Mouse (Mus musculus) liver, embryonic 11.5 days (tissue): ENCODE data around the gene Tpm1. TPM values are rescaled to one million over a fixed set of nuclear protein-coding genes. Genes with fewer than 3 reads are reported as not detected.

ENCODE experiments used
- ATAC-seq: fragments of 200-750 bp; cut with Nextera tagmentation; replicated peaks from 2 replicates; pipeline ENCODE4 v1.8.0; 2017; ENCODE audit warnings: moderate number of reproducible peaks, mild to moderate bottlenecking, moderate TSS enrichment, moderate library complexity; ENCODE audit not compliant: low FRiP score
- DNase-seq: peaks from one replicate; pipeline ENCODE4 v3.0.0-alpha.2; 2017; ENCODE audit warnings: low spot score
- H3K27ac ChIP-seq: fragments of 300-500 bp; sonication (generic); 2 replicates; pipeline ENCODE4 v1.5.1; 2014; ENCODE audit warnings: mild to moderate bottlenecking, low read depth, low read length, control low read depth
- H3K27me3 ChIP-seq: fragments of 300-500 bp; sonication (generic); replicated peaks from 2 replicates; pipeline ENCODE4 v1.6.1; 2014; ENCODE audit warnings: low read length, mixed read lengths; ENCODE audit not compliant: control insufficient read depth, insufficient read depth
- H3K36me3 ChIP-seq: fragments of 300-500 bp; sonication (generic); 2 replicates; pipeline ENCODE4 v1.6.1; 2014; ENCODE audit warnings: mild to moderate bottlenecking, low read length, moderate library complexity, mixed read lengths; ENCODE audit not compliant: control insufficient read depth, insufficient read depth
- H3K4me1 ChIP-seq: fragments of 300-500 bp; sonication (generic); replicated peaks from 2 replicates; pipeline ENCODE4 v1.6.1; 2014; ENCODE audit warnings: low read length, mixed read lengths; ENCODE audit not compliant: control insufficient read depth, insufficient read depth
- H3K4me2 ChIP-seq: fragments of 300-500 bp; sonication (generic); 2 replicates; pipeline ENCODE4 v1.6.1; 2014; ENCODE audit warnings: mild to moderate bottlenecking, control low read depth, moderate library complexity
- H3K4me3 ChIP-seq: fragments of 300-500 bp; sonication (generic); 2 replicates; pipeline ENCODE4 v1.5.1; 2014; ENCODE audit warnings: low read depth, low read length, control low read depth
- H3K9ac ChIP-seq: fragments of 300-500 bp; sonication (generic); 2 replicates; pipeline ENCODE4 v1.6.1; 2014; ENCODE audit warnings: low read depth, low read length, control low read depth
- H3K9me3 ChIP-seq: fragments of 300-500 bp; sonication (generic); 2 replicates; pipeline ENCODE4 v1.6.1; 2016; ENCODE audit warnings: low read length, inconsistent platforms, mixed read lengths; ENCODE audit not compliant: control insufficient read depth
- WGBS: fragments of 180-500 bp; shearing (Covaris S2); extraction: QIAGEN DNeasy Blood & Tissue Kit; methylation state at CpG from one replicate; pipeline ENCODE4 v1.1.7; 2014; 5-methylcytosine and 5-hydroxymethylcytosine counted together
- polyA plus RNA-seq: library from polyadenylated mRNA; unstranded; fragments of >200 nt; fragmentation: Nextera tagmentation; extraction: Ambion mirVana; gene quantifications from 2 replicates; pipeline ENCODE4 v1.2.1, GENCODE M21; 2014

Gene Tpm1
- polyA plus RNA-seq, 1 experiment from 2014 or later = 420 TPM

GRCm38 (mm10) chr9:67049836-67050235 is 630 bp upstream of the Tpm1 start:
- Histone ChIP-seq H3K27ac (peak overlapping the region; percentile 57), H3K4me2 (peak overlapping the region; percentile 80), H3K9me3 (no peaks in the 10 kb centered on the region), H3K4me1 (peaks cover 24% of the 10 kb centered on the region), H3K9ac (peak overlapping the region; percentile 46; the same call in 1 of the 2 replicates), H3K4me3 (peak overlapping the region; percentile 64), H3K36me3 (no peaks in the 10 kb centered on the region), H3K27me3 (peaks cover 46% of the 10 kb centered on the region)
- 27% methylated on average over 7 of the region's 7 CpGs for WGBS
- DNase-seq (no peak), ATAC-seq (no peak)

GRCm38 (mm10) chr9:67048483-67049085 is 622 bp downstream of the Tpm1 start:
- Histone ChIP-seq H3K27ac (peak overlapping the region; percentile 40), H3K36me3 (no peaks in the 10 kb centered on the region), H3K4me1 (peaks cover 32% of the 10 kb centered on the region), H3K4me2 (peak overlapping the region; percentile 80), H3K9me3 (no peaks in the 10 kb centered on the region), H3K9ac (peak overlapping the region; percentile 74), H3K4me3 (peak overlapping the region; percentile 64), H3K27me3 (peaks cover 46% of the 10 kb centered on the region)
- under 1% methylated on average over 26 of the region's 26 CpGs for WGBS
- no peak for ATAC-seq
- DNase-seq = peak; percentile 40

GRCm38 (mm10) chr9:67047606-67048482 is 1.4 kb downstream of the Tpm1 start:
- Histone ChIP-seq H3K4me1 (peaks cover 32% of the 10 kb centered on the region), H3K27ac (no peak overlapping the region), H3K27me3 (peaks cover 46% of the 10 kb centered on the region), H3K36me3 (no peaks in the 10 kb centered on the region), H3K4me3 (peak overlapping the region; percentile 64), H3K9ac (peak overlapping the region; percentile 74), H3K4me2 (peak overlapping the region; percentile 80), H3K9me3 (no peaks in the 10 kb centered on the region)
- WGBS = under 1% methylated on average over 49 of the region's 50 CpGs
- DNase-seq (peak; percentile 51), ATAC-seq (no peak)

- Histone ChIP-seq H3K4me3 (peak overlapping the region; percentile 64), H3K9me3 (no peaks in the 10 kb centered on the region), H3K27ac (no peak overlapping the region), H3K27me3 (peaks cover 46% of the 10 kb centered on the region), H3K36me3 (no peaks in the 10 kb centered on the region), H3K4me2 (peak overlapping the region; percentile 80), H3K9ac (peak overlapping the region; percentile 74), H3K4me1 (peaks cover 33% of the 10 kb centered on the region)
- 5% methylated on average over 15 of the region's 15 CpGs for WGBS
- DNase-seq = peak; percentile 42
- ATAC-seq = no peak
Observed at GRCm38 (mm10) chr9:67046881-67047605, 2.2 kb downstream of the Tpm1 start.

- Histone ChIP-seq H3K4me3 (peak overlapping the region; percentile 64; the same call in 1 of the 2 replicates), H3K9me3 (no peaks in the 10 kb centered on the region), H3K4me2 (peak overlapping the region; percentile 80), H3K9ac (no peak overlapping the region), H3K27ac (no peak overlapping the region), H3K36me3 (no peaks in the 10 kb centered on the region), H3K27me3 (peaks cover 44% of the 10 kb centered on the region), H3K4me1 (peaks cover 41% of the 10 kb centered on the region)
- ATAC-seq (no peak), DNase-seq (no peak)
- WGBS = 17% methylated on average over 5 of the region's 5 CpGs
Observed at GRCm38 (mm10) chr9:67045966-67046602, 3.1 kb downstream of the Tpm1 start.

- DNase-seq = no peak
- H3K4me3 ChIP-seq = no peak overlapping the region
- ATAC-seq = no peak
- no peak overlapping the region for H3K27ac ChIP-seq
- H3K36me3 ChIP-seq = no peaks in the 10 kb centered on the region
- WGBS = 19% methylated on average over 4 of the region's 4 CpGs
- no peaks in the 10 kb centered on the region for H3K9me3 ChIP-seq
- peaks cover 39% of the 10 kb centered on the region for H3K27me3 ChIP-seq
- H3K4me1 ChIP-seq = peaks cover 49% of the 10 kb centered on the region
- H3K4me2 ChIP-seq = peak overlapping the region; percentile 80
- H3K9ac ChIP-seq = no peak overlapping the region
Observed at GRCm38 (mm10) chr9:67045306-67045675, 3.9 kb downstream of the Tpm1 start.

- Histone ChIP-seq H3K4me2 (peak overlapping the region; percentile 80), H3K4me1 (peaks cover 53% of the 10 kb centered on the region), H3K27ac (no peak overlapping the region), H3K9ac (no peak overlapping the region), H3K27me3 (peaks cover 35% of the 10 kb centered on the region), H3K4me3 (no peak overlapping the region), H3K9me3 (no peaks in the 10 kb centered on the region), H3K36me3 (no peaks in the 10 kb centered on the region)
- no peak for ATAC-seq
- WGBS = 24% methylated on average over 9 of the region's 9 CpGs
- DNase-seq = peak; percentile 46
Observed at GRCm38 (mm10) chr9:67044551-67045305, 4.5 kb downstream of the Tpm1 start.
